Mouse (Mus musculus) heart, embryonic 14.5 days (tissue): ENCODE results near the gene Dydc2. TPM values are rescaled to one million over a fixed set of nuclear protein-coding genes. Genes with fewer than 3 reads are reported as not detected.
A peak's percentile ranks its signal among the peaks of the same experiment; 100 is the strongest.

Experiments used
- ATAC-seq: fragments of 200-750 bp; cut with Nextera tagmentation; 2 replicates; pipeline ENCODE4 v1.8.0; 2017; ENCODE audit warnings: low read depth, moderate TSS enrichment; ENCODE audit not compliant: insufficient number of reproducible peaks, insufficient read depth, low FRiP score
- H3K27ac ChIP-seq, 2 experiments: fragments of 200-500 bp in 1 of 2; fragments of 300-500 bp in 1 of 2; sonication (generic) in 1 of 2; replicated peaks in 1 of 2; 2 replicates each; pipeline ENCODE4 v1.5.1; 2012 to 2014; ENCODE audit warnings: low read depth in 2 of 2, low read length in 2 of 2, control low read depth in 1 of 2, mild to moderate bottlenecking in 1 of 2, mixed read lengths in 1 of 2; ENCODE audit not compliant: control insufficient read depth in 1 of 2, insufficient read depth in 1 of 2
- H3K27me3 ChIP-seq: fragments of 300-500 bp; sonication (generic); 2 replicates; pipeline ENCODE4 v1.6.1; 2014; ENCODE audit warnings: mild to moderate bottlenecking, low read length, control low read depth; ENCODE audit not compliant: control insufficient read depth, insufficient read depth
- H3K36me3 ChIP-seq: fragments of 300-500 bp; sonication (generic); 2 replicates; pipeline ENCODE4 v1.6.1; 2014; ENCODE audit warnings: mild to moderate bottlenecking, control low read depth, low read length, mixed read lengths; ENCODE audit not compliant: control insufficient read depth, insufficient read depth
- H3K4me1 ChIP-seq, 2 experiments: fragments of 200-500 bp in 1 of 2; fragments of 300-500 bp in 1 of 2; sonication (generic) in 1 of 2; 2 replicates each; pipeline ENCODE4 v1.6.1; 2012 to 2014; ENCODE audit warnings: low read length in 2 of 2, control low read depth in 1 of 2, mixed read lengths in 1 of 2; ENCODE audit not compliant: control insufficient read depth in 2 of 2, insufficient read depth in 2 of 2
- H3K4me2 ChIP-seq: fragments of 300-500 bp; sonication (generic); 2 replicates; pipeline ENCODE4 v1.6.1; 2014; ENCODE audit warnings: mild to moderate bottlenecking, low read length
- H3K4me3 ChIP-seq, 2 experiments: fragments of 200-500 bp in 1 of 2; fragments of 300-500 bp in 1 of 2; sonication (generic) in 1 of 2; 2 replicates each; pipeline ENCODE4 v1.5.1; 2012 to 2014; ENCODE audit warnings: low read length in 2 of 2, mild to moderate bottlenecking in 2 of 2, control low read depth in 1 of 2, low read depth in 1 of 2, moderate library complexity in 1 of 2; ENCODE audit not compliant: control insufficient read depth in 1 of 2, insufficient read depth in 1 of 2
- H3K9ac ChIP-seq: fragments of 300-500 bp; sonication (generic); 2 replicates; pipeline ENCODE4 v1.6.1; 2014; ENCODE audit warnings: mild to moderate bottlenecking, low read length
- H3K9me3 ChIP-seq: fragments of 300-500 bp; sonication (generic); 2 replicates; pipeline ENCODE4 v1.6.1; 2016; ENCODE audit warnings: low read length, control low read depth; ENCODE audit not compliant: control insufficient read depth
- WGBS: fragments of 180-500 bp; shearing (Covaris S2); extraction: QIAGEN DNeasy Blood & Tissue Kit; methylation state at CpG from one replicate; pipeline ENCODE4 v1.1.7; 2014; 5-methylcytosine and 5-hydroxymethylcytosine counted together
- polyA plus RNA-seq: library from polyadenylated mRNA; unstranded; fragments of >200 nt; fragmentation: Nextera tagmentation; extraction: Ambion mirVana; gene quantifications from 2 replicates; pipeline ENCODE4 v1.2.1, GENCODE M21; 2014

The Dydc2 gene
- polyA plus RNA-seq, 1 experiment from 2014 or later: 0.34 TPM

- Histone ChIP-seq H3K4me1 (peaks cover 8 to 12% of the 10 kb centered on the region in 2 experiments; a peak in 3 of 4 replicates), H3K9me3 (no peaks in the 10 kb centered on the region), H3K27ac (no peak overlapping the region), H3K36me3 (no peaks in the 10 kb centered on the region), H3K4me3 (no peak overlapping the region), H3K4me2 (no peak overlapping the region), H3K9ac (no peak overlapping the region), H3K27me3 (no peaks in the 10 kb centered on the region)
- ATAC-seq: no peak
- 28% methylated on average over 3 of the region's 3 CpGs for WGBS
These were observed 62.1 kb downstream of the Dydc2 start for GRCm38 (mm10) chr14:41006899-41007298.

GRCm38 (mm10) chr14:41006263-41006662 is 62.7 kb downstream of the Dydc2 start:
- H3K27ac ChIP-seq: no peak overlapping the region
- H3K27me3 ChIP-seq: no peaks in the 10 kb centered on the region
- H3K9me3 ChIP-seq: no peaks in the 10 kb centered on the region
- no peak overlapping the region for H3K4me2 ChIP-seq
- peaks cover 8 to 12% of the 10 kb centered on the region in 2 experiments; a peak in 3 of 4 replicates for H3K4me1 ChIP-seq
- WGBS: 84% methylated on average over 10 of the region's 10 CpGs
- H3K36me3 ChIP-seq: no peaks in the 10 kb centered on the region
- ATAC-seq: no peak
- no peak overlapping the region for H3K9ac ChIP-seq
- no peak overlapping the region for H3K4me3 ChIP-seq

- Histone ChIP-seq H3K27ac (no peak overlapping the region), H3K36me3 (no peaks in the 10 kb centered on the region), H3K27me3 (no peaks in the 10 kb centered on the region), H3K9ac (no peak overlapping the region), H3K4me3 (no peak overlapping the region), H3K4me2 (no peak overlapping the region), H3K4me1 (peaks cover 8 to 12% of the 10 kb centered on the region in 2 experiments; a peak in 3 of 4 replicates), H3K9me3 (no peaks in the 10 kb centered on the region)
- ATAC-seq: no peak
- 83% methylated on average over 9 of the region's 9 CpGs for WGBS
These were observed 63.3 kb downstream of the Dydc2 start for GRCm38 (mm10) chr14:41005716-41006115.

- peaks cover 8 to 12% of the 10 kb centered on the region in 2 experiments; a peak in 3 of 4 replicates for H3K4me1 ChIP-seq
- WGBS: 26% methylated on average over 22 of the region's 22 CpGs
- H3K9me3 ChIP-seq: no peaks in the 10 kb centered on the region
- H3K36me3 ChIP-seq: no peaks in the 10 kb centered on the region
- H3K9ac ChIP-seq: no peak overlapping the region
- peak overlapping the region; percentile 45 for H3K4me2 ChIP-seq
- no peaks in the 10 kb centered on the region for H3K27me3 ChIP-seq
- peak overlapping the region in 1 of 2 experiments; percentile 11; a peak in 1 of 4 replicates for H3K4me3 ChIP-seq
- no peak for ATAC-seq
- H3K27ac ChIP-seq: 0 out of 4 replicates have a peak overlapping the region, but pooled peaks of 1 of the 2 experiments have one; percentile 37
These were observed 64.5 kb downstream of the Dydc2 start for GRCm38 (mm10) chr14:41004201-41005141.

GRCm38 (mm10) chr14:41001576-41001975 is 67.4 kb downstream of the Dydc2 start:
- Histone ChIP-seq H3K4me1 (peaks cover 8 to 9% of the 10 kb centered on the region in 2 experiments; a peak in 3 of 4 replicates), H3K4me2 (no peak overlapping the region), H3K36me3 (peaks cover 14% of the 10 kb centered on the region), H3K9me3 (no peaks in the 10 kb centered on the region), H3K27ac (no peak overlapping the region), H3K4me3 (no peak overlapping the region), H3K9ac (no peak overlapping the region), H3K27me3 (no peaks in the 10 kb centered on the region)
- 84% methylated on average over 5 of the region's 5 CpGs for WGBS
- no peak for ATAC-seq

- no peak for ATAC-seq
- peaks cover 14% of the 10 kb centered on the region for H3K36me3 ChIP-seq
These were observed 68.2 kb downstream of the Dydc2 start for GRCm38 (mm10) chr14:41000801-41001200.

GRCm38 (mm10) chr14:40999904-41000645 is 68.9 kb downstream of the Dydc2 start:
- H3K4me2 ChIP-seq: no peak overlapping the region
- 78% methylated on average over 7 of the region's 7 CpGs for WGBS
- H3K36me3 ChIP-seq: peaks cover 14% of the 10 kb centered on the region
- no peak overlapping the region for H3K4me3 ChIP-seq
- peaks cover 8 to 9% of the 10 kb centered on the region in 2 experiments; a peak in 3 of 4 replicates for H3K4me1 ChIP-seq
- no peak for ATAC-seq
- H3K9me3 ChIP-seq: no peaks in the 10 kb centered on the region
- H3K27ac ChIP-seq: no peak overlapping the region
- no peak overlapping the region for H3K9ac ChIP-seq
- no peaks in the 10 kb centered on the region for H3K27me3 ChIP-seq

More at GRCm38 (mm10) chr14:41000801-41001200, 68.2 kb downstream of the Dydc2 start:
- Histone ChIP-seq H3K4me2 (no peak overlapping the region), H3K4me3 (no peak overlapping the region), H3K27me3 (no peaks in the 10 kb centered on the region), H3K4me1 (peaks cover 8 to 9% of the 10 kb centered on the region in 2 experiments; a peak in 3 of 4 replicates), H3K9ac (no peak overlapping the region), H3K9me3 (no peaks in the 10 kb centered on the region), H3K27ac (no peak overlapping the region)
- WGBS: 67% methylated on average over 4 of the region's 4 CpGs
